In genomic region chr1:89621952-89622351, GRCm38 (mm10) we compare ENCODE assay signal across 9 mouse cellular contexts.
DNase-seq lines count a peak whose midpoint lies in the region; ATAC-seq and TF ChIP-seq lines count a peak whose summit lies in the region.
"Had no signal": no experiment of that assay in that cellular context is flagged by ENCODE, and none has a peak within 500 bp of the region (broad histone marks: within the 10 kb centered on the region; RNA-seq: fewer than 3 reads in every experiment).

No protein-coding gene starts in this region.

- intact Hi-C loops in heart, postnatal 14 days (cut with DNase I): loop anchor here (5.0 to 10.0 kb wide), 2 partner anchors 165 to 877 kb away; no protein-coding TSS in a partner anchor

- H3K36me3 ChIP-seq in intestine, postnatal 0 days (ENCODE audit: control insufficient read depth, insufficient read depth): 0 out of 2 replicates have a peak, but pooled peaks cover 4% of the 10 kb centered on the region

- H3K4me1 ChIP-seq in intestine, postnatal 0 days (replicated peaks; ENCODE audit: control insufficient read depth, insufficient read depth, low read length): no peaks in the 10 kb centered on the region

- H3K9ac ChIP-seq in intestine, postnatal 0 days (ENCODE audit: low read depth, low read length): no peak overlapping the region
- H3K9ac ChIP-seq: midbrain, embryonic 12.5 days had no signal

- DNase-seq in 3134 (ENCODE audit: extremely low read depth, insufficient read length, low spot score) (peak; percentile 47), NIH3T3 (ENCODE audit: low read depth) (peak; percentile 25)
- peak; percentile 77 to 83 for DNase-seq in cerebellum, postnatal 36 days
- DNase-seq in heart, postnatal 14 days: peak; percentile 74 to 79
- no peak for DNase-seq in spleen, postnatal 10 days (ENCODE audit: low spot score in 2 of 2)
- DNase-seq: layer of hippocampus, postnatal 36 days had no signal

- no peak; the same call in 1 of the 2 replicates for ATAC-seq in megakaryocyte progenitor cell, adult 5-6 weeks (replicated peaks; ENCODE audit: poor library complexity)
- ATAC-seq in intestine, postnatal 0 days: no peak

- H3K4me3 ChIP-seq in intestine, postnatal 0 days (ENCODE audit: low read depth, low read length): no peak overlapping the region
- H3K4me3 ChIP-seq: midbrain, embryonic 12.5 days had no signal

- no peaks in the 10 kb centered on the region for H3K9me3 ChIP-seq in intestine, postnatal 0 days (ENCODE audit: control insufficient read depth)
- H3K9me3 ChIP-seq: midbrain, embryonic 12.5 days had no signal

- H3K4me2 ChIP-seq in intestine, postnatal 0 days (replicated peaks; ENCODE audit: low read depth): no peak overlapping the region
- H3K4me2 ChIP-seq: midbrain, embryonic 12.5 days had no signal

- whole genome bisulfite sequencing in intestine, postnatal 0 days: 86% methylated on average over 8 of the region's 8 CpGs

- no peak overlapping the region for H3K27ac ChIP-seq in intestine, postnatal 0 days (ENCODE audit: low read depth, low read length)
- H3K27ac ChIP-seq: midbrain, embryonic 12.5 days had no signal

- no peaks in the 10 kb centered on the region for H3K27me3 ChIP-seq in intestine, postnatal 0 days (replicated peaks; ENCODE audit: control insufficient read depth, insufficient read depth, low read length)
- H3K27me3 ChIP-seq: midbrain, embryonic 12.5 days had no signal

- TF ChIP-seq CTCF in intestine, postnatal 0 days (IDR thresholded peaks at IDR 0.05; ENCODE audit: low read depth): no peak

Comparison
In these comparisons a context has a peak if more than half of its experiments do, and no peak if none do; other contexts are left out.
1. DNase-seq: peak in 3134 (single experiment), NIH3T3 (single experiment), cerebellum, postnatal 36 days (2 of 2) and heart, postnatal 14 days (2 of 2); none in spleen, postnatal 10 days (0 of 2).